Mouse (Mus musculus) adrenal gland, postnatal 4 days (tissue): Measurements from ENCODE around the gene Cst13. TPM values are rescaled to one million over a fixed set of nuclear protein-coding genes. Genes with fewer than 3 reads are reported as not detected.
A peak's percentile ranks its signal among the peaks of the same experiment; 100 is the strongest.

Experiments used
- DNase-seq, 2 experiments: peaks; one replicate each; pipeline ENCODE4 v3.0.0; 2021 to 2022; ENCODE audit warnings: low spot score in 2 of 2, mixed read lengths in 2 of 2
- total RNA-seq, 2 experiments: library from RNA; stranded (reverse); gene quantifications; 2 replicates each; pipeline ENCODE4 v1.2.3; 2021

The Cst13 gene
- total RNA-seq, 2 experiments from 2014 or later = 0.42 TPM; not detected in 1

DNA sequence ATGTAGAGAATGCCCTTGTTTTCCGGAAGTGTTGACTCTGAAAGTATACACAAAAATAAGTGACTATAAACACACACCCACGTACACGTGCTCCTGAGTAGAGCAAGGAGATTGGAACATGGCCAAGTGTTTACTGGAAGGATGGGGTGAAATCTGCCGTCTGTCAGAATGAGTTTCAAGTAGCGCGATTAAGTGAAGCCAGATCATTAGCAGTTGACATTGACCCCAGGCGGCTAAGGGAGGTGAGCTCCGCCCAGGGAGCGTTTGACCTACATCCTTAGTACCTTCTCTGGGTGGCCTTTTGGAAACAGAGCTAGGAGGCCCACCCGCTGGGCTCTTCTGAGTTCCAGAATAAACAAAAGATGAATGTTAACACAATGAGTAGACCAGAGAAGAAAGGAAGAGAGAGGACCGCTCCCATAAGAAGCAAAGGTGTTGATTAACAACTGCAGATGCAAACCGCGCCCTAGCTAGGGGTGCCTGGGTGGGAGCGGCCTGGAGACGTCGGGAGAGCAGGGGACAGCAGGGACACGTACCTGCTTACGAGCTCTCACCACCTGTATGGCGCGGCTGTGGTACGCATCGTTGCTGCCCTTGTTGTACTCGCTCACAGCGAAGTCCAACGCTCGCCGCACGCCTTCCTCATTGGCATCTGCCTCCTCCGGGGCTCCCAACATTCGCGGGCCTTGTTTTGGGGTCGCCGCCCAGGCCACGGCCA is 54.9 kb downstream of the Cst13 start:
- DNase-seq = no peak

DNA sequence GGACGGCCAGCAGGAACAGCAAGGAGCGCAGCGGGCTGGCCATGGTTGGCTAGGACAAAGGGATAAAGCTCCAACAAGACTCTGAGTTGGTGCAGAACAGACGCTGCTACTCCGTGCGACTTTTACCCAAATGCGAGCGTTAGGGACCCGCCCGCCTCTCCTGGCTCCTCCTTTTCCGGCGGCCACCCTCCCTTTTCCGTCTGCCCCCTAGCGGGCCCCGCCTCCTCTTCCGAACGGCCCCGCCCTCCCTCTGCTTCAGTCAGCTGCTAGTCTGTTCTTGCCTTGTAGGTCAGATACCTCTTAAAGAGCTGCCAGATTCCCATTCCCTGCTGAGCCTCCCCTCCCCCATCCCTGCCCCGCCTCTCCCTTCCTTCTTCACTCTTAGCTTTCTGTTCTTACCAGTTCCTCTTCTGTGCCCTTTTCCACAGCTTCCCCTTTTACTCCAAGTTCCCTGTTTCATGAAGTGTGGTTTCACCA is 55.5 kb downstream of the Cst13 start, which contains the start of gene Cst3:
TSS of gene Cst3 (minus strand) at position 358 of the 477 bp plus-strand sequence.
- peak; percentile 85 to 87 for DNase-seq

- no peak for DNase-seq
These were observed 57.3 kb downstream of the Cst13 start for GRCm38 (mm10) chr2:148877016-148877770.

DNA sequence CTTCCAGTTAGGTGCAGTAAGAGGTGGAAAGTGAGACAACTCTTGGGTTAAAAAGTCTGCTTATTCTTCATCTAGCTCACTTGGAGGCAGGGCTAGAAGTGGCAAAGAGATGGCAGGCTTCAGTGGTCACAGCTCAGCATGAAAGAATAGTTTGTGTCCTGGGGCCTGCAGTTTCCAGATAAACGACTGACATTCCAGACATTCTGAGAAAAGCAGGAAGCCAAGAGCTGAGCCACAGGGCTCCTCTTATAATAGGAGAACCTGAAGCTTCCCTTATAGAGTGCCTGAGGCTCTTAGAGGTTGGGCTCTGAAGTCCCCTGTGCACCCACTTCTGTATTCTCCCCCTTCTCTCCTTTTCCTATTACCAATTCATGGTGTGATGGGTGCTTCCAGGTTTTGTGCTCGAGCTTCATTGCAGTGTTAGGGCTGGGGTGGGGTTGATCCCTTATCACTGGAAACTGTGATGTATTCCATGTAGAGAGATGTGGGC is 58.8 kb downstream of the Cst13 start:
- DNase-seq = no peak

- no peak for DNase-seq
These were observed 59.3 kb downstream of the Cst13 start for GRCm38 (mm10) chr2:148879199-148879598.

Other genes with a start within 250 kb of the Cst13 start
- 10 to 100 TPM; 24.1 to 28.1 TPM for gene Nxt1, start 147.5 kb upstream of the Cst13 start, total RNA-seq
- 10 to 100 TPM; 35.5 to 39.9 TPM for gene Gzf1, start 139.1 kb upstream of the Cst13 start, total RNA-seq
- 10 to 100 TPM; 12.4 to 14.0 TPM for gene Napb, start 87.6 kb upstream of the Cst13 start, total RNA-seq
- gene Cstl1, start 69.7 kb upstream of the Cst13 start, total RNA-seq = under 1 TPM in 1 of 2 experiments, not detected in 1; 0.79 TPM
- not detected for gene Cst11, start 48.6 kb upstream of the Cst13 start, total RNA-seq
- not detected for gene 8030411F24Rik, start 38.1 kb upstream of the Cst13 start, total RNA-seq
- under 1 TPM in 1 of 2 experiments, not detected in 1; 0.62 TPM for gene Cst12, start 30.7 kb upstream of the Cst13 start, total RNA-seq
- gene Cst8, start 21.3 kb upstream of the Cst13 start, total RNA-seq = 100 to 1,000 TPM; 167 to 183 TPM
- gene Cst9, start 15.1 kb downstream of the Cst13 start, total RNA-seq = not detected
- 1 to 10 TPM; 1.6 to 2.0 TPM for gene 9230104L09Rik, start 45.0 kb downstream of the Cst13 start, total RNA-seq
- gene Cst3, start 55.6 kb downstream of the Cst13 start, total RNA-seq = 100 to 1,000 TPM; 558 to 614 TPM
- gene Gm1330, start 183.2 kb downstream of the Cst13 start, total RNA-seq = not detected
- gene Gm10750, start 197.2 kb downstream of the Cst13 start, total RNA-seq = not detected